Mouse (Mus musculus) thymus, postnatal 36 days (tissue): ENCODE measurements at regions not wholly inside any gene's neighbourhood (a gene's known extent, or its start where the extent isn't known, plus 50 kb on each side); places are given as distances from the start of the nearest gene placed in this dataset.
A peak's percentile ranks its signal among the peaks of the same experiment; 100 is the strongest.

Experiments
- DNase-seq, 2 experiments: peaks; one replicate each; pipeline ENCODE4 v3.0.0; 2022; ENCODE audit warnings: mixed read lengths in 2 of 2

- DNase-seq = no peak
Observed at GRCm38 (mm10) chr2:123267036-123267435, 502.0 kb downstream of the Sqor start.

GRCm38 (mm10) chr2:123274866-123275735 is 510.1 kb downstream of the Sqor start:
- DNase-seq = no peak

DNA sequence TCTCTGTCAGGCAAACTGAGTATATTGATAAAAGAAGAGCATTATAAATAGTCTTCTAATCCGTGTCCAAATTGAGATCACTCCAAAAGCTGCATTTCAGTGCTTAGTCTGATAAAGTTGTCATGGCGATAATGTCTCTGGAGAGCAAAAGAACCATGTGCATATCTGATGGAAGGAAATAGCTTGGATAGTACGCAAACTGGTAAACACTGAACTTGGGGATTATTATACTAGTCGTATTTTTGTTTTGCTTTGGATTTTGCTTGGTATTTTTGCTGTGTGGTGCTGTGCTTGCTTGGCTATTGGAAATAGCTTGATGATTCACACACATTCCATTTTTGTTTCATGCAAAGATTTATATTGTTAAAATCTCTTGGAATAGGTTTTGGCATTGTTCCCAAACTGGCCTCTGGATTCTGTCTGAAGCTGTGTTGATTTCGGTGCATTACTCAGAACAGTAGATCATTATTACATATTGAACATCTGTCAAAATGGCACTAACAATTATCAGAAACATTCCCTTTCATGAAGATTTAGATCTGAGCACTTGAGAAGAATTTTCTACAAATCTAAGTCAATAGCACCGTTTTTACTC is 510.8 kb downstream of the Sqor start:
- no peak for DNase-seq

GRCm38 (mm10) chr2:123311554-123312276 is 546.7 kb downstream of the Sqor start:
- DNase-seq = no peak

DNA sequence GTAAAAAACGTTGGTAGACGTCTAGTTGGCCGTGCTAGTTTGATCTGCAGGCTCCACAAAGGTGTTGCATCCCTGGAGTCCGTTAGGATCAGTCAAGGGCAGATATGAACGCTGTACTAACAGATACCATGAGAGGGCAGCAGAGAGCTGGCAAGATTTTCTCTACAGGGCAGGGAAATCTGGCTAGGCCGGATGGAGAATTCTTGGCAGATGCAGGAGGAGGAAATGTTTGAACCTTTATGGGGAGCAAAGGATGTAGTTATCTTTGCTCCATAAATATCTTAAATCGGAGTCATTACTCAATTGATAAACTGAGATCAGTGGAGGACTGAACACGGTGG is 547.2 kb downstream of the Sqor start:
- DNase-seq = peak; percentile 6

DNA sequence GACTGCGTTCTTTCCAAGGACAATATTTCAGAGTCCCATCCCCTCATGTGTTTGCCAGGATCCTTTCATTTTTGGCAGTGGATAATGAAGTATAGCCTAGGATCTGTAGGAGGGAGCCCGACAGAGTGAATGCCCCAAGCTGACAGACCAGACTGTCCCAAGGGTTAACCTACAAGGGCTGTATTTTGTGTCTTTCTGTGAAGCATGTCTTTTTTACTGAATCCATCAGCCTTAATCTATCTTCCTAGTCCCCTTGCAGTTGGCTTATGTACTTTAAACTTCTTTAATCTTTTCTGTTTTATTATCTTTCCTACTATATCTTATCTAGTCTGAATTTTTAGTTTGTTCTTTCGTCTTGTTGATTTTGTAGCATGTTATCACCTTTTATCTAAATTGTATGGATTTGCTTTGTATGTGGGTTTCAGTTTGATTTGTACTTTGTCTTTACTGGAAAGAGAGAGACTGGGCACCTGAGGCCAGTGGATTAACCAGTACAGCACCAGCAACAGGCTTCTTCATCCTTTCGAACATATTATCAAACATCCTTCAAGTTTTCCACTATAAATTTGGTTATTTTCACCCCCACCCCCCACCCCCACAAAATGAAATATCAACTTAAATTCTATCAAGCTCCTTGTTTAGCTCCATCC is 555.5 kb downstream of the Sqor start:
- DNase-seq = no peak

DNA sequence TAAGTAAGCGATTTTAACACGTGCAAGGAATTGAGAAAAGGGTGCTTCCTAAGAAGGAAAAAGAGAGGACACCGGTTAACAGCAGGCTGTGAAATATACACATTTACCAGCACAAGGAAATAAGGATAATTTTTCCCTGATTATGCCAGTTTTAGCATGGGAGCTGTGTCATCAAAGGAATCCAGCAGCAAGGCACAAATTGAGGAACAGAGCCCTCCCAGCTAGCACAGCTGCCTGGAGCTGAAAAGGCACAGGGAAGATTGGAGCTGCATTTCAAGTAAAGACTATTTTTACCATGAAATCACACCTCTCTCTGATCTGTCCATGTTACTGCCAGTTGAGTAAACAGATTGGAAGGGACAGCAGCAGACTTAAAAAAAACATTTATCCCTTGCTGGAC is 558.7 kb downstream of the Sqor start:
- DNase-seq = no peak

- no peak for DNase-seq
Observed at GRCm38 (mm10) chr2:123324896-123325295, 559.9 kb downstream of the Sqor start.

DNA sequence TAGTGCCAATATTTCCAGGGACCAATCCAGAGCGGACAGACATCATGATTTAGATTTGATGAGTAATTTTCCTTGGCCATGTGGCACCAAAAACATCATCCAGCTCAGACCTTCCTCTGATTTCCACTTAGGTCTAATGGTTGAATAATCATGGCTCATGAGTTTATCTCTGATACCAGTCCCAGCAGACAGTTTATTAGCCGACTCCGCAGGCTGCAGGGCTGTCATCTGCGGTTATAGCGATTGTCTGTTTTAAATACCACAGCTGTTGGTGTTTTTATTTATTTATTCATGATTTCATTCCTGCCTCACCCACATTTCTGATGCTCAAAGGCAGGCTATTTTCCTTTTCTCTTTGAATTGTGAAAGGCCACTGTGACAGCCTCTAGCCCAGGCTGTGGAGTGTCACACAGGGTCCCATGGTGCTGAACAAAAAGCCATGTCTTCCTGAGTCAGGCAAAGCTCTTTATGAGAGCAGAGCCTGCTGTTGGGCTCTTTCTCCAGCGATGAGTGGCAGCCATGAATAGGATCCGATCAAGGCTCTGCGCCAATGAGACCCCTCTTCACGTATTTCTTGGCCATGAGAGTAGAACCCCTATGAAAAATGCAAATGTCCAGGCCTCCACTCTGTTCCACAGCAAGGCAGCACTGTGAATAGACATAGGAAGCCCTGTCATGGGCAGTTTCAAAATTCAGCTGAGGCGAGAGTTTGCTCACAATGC is 584.7 kb downstream of the Sqor start:
- no peak for DNase-seq

DNA sequence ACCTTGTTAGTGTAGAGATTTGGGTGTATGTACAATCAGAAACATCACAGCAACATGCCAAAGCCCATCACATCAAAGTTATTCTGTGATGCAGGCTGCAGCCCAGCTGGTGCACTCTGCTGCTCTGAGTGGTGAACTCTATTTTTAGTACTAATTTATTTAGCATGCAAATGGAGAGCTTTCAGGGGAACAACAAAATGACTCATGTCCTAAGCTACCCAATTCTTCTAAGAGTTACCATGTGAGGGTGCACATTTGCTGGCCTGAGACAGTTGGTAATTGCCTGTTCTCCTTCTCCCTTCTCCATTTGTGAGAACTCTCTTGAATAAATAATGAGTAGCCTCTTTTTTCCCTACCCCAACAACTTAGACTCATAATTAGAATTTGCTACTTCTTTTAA is 599.2 kb downstream of the Sqor start:
- DNase-seq = no peak

DNA sequence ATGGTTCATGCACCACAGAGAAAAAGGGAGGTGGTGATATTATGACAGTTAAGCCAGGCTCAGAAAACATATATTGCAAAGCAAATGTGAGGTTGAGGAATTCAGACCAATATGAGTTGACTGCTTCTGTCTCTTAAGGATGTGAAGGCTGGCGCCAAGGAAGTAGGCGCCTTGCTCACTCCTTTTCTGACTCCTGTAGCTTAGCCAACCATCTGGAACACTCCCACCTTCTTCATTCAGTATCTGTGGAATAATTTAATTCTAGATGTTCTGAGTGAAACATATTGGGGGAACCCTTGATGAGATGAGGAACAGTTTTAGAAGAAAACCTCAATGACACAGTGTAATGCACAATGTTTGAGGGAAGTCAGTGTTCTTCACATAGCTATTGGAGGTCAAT is 601.5 kb downstream of the Sqor start:
- DNase-seq = no peak

GRCm38 (mm10) chr2:123385622-123386418 is 620.8 kb downstream of the Sqor start:
- no peak for DNase-seq

DNA sequence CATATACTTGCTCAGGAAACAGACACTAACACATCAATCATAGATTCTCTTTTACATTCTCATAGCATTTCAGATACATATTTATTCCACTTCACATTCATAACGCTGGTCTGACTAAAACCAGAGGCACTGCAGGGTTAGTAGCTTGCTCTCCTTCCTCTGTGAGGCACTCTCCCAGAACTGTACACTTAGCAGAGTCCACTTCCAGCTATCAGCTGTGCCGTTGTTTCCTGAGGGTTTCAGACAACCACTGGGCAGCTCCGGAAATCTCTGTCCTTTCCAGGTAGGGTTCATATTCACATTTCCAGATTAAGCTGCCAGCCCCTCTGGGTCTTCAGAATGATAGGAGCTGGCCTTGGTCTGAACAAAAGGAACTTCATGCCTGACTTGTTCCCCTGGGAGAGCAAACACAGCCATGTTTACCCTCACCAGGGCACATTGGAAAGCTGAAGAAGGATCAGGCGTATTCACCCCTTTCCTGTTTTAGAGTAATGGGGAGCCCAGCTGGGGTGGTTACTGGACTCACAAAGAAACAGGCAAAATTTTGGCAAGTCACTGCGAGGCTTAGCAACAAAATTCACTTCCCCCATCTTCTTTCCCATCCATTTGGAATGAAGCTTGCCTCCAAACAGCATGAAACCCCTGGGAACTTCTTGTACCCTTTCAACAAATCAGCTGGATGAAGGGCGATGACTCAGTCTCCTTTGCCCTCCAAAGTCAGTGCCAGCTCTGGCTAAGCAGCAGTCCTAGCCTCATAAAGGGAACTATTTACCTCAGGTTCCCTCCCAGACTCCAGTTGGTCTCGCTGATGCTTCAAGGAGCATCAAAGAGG is 622.0 kb downstream of the Sqor start:
- no peak for DNase-seq

DNA sequence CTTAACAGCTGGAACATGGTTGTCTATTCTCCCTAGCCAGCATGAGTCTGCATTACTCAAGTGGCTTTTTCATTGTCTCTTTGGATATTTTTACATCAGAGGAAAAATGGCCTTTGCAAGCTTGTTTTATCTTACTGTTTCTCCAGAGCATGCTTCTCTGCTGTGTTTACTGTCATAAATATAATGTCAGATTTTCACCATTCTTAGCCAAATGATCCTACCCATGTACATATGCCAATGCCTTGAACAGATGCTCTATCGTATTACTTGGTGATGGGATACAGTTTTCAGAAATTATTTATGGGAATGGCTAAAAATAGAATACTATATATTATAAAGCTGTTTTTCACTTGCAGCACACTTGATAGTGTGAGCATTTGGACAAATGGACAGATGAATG is 625.9 kb downstream of the Sqor start:
- no peak for DNase-seq

DNA sequence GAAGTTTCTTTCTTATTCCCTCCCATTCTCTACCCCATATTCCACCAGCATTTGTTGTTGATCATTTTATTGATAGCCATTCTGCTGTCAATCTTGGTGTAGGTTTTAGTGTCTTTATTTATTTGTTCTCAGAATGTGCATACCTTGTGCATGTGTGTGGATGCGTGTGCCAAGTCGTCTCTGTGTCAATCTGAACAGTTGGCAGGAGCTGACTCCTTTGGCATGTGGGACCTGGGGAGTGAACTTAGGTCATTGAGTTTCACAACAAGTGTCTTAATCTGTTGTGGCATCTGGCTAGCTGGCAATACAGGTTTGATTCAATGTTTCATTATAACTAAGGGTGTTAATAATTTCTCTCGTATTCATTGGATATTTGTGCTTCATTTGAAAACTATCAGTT is 629.3 kb downstream of the Sqor start:
- DNase-seq = no peak

- DNase-seq = no peak
Observed at GRCm38 (mm10) chr2:123397551-123397950, 632.5 kb downstream of the Sqor start.

GRCm38 (mm10) chr2:123401064-123401463 is 636.0 kb downstream of the Sqor start:
- DNase-seq = no peak

- DNase-seq = no peak
Observed at GRCm38 (mm10) chr2:123409075-123409474, 644.0 kb downstream of the Sqor start.

DNA sequence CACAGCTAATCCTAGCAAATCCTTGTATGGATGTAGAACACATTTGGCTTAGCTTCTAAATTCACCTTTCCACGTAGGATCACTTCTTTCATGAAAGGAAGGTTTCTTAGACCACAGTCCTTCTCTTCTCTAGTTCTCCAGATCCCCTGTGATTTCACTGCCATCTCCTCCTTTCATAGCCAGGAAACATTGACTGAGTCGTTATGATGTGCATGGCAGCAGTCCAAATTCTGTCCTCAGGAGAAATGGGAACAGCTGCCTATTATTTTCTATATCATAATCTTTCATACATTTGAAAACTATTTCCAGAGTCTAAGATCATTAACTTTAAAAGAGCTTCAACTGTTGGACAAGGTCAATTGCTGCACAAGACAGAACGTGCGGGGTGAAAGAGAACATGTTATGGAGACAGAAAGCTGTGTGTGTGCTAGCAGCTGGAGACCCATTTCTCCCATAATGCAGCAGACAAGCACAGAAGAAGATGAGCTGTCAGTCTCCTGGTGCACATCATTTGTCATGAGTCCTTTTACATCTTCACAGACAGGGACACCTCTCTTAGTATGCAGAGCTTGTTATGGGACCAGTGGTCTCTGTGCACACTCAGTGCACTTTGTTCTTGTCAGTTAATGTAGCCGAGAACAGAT is 631.6 kb upstream of the Sema6d start:
- no peak for DNase-seq

GRCm38 (mm10) chr2:123473840-123474239 is 615.9 kb upstream of the Sema6d start:
- DNase-seq = no peak
